Mouse (Mus musculus) right cerebral cortex, postnatal 36 days (tissue): ENCODE results near the gene Taf8.

Experiments
- DNase-seq, 2 experiments: peaks; one replicate each; pipeline ENCODE4 v3.0.0; 2022; ENCODE audit warnings: low spot score in 2 of 2, mixed read lengths in 1 of 2

Taf8 gene

GRCm38 (mm10) chr17:47459341-47459919, 42.7 kb downstream of the Taf8 start:
- no peak for DNase-seq

- no peak for DNase-seq
Observed at GRCm38 (mm10) chr17:47458936-47459335, 43.2 kb downstream of the Taf8 start.

GRCm38 (mm10) chr17:47458310-47458709, 43.8 kb downstream of the Taf8 start:
- DNase-seq: no peak

GRCm38 (mm10) chr17:47454675-47455074, 47.4 kb downstream of the Taf8 start:
- no peak for DNase-seq

GRCm38 (mm10) chr17:47452886-47453285, 49.2 kb downstream of the Taf8 start:
- DNase-seq: no peak

GRCm38 (mm10) chr17:47450880-47451565, 51.1 kb downstream of the Taf8 start:
- DNase-seq: no peak

- DNase-seq: no peak
Observed at GRCm38 (mm10) chr17:47450239-47450638, 51.9 kb downstream of the Taf8 start.

- no peak for DNase-seq
Observed at GRCm38 (mm10) chr17:47449432-47449831, 52.7 kb downstream of the Taf8 start.

- no peak for DNase-seq
Observed at GRCm38 (mm10) chr17:47448523-47449372, 53.3 kb downstream of the Taf8 start.

- no peak for DNase-seq
Observed at GRCm38 (mm10) chr17:47446561-47446960, 55.5 kb downstream of the Taf8 start.

GRCm38 (mm10) chr17:47446025-47446424, 56.1 kb downstream of the Taf8 start:
- no peak for DNase-seq

GRCm38 (mm10) chr17:47445518-47445917, 56.6 kb downstream of the Taf8 start:
- no peak for DNase-seq

GRCm38 (mm10) chr17:47444113-47444512, 58.0 kb downstream of the Taf8 start:
- no peak for DNase-seq

GRCm38 (mm10) chr17:47442271-47442670, 59.8 kb downstream of the Taf8 start:
- no peak for DNase-seq

- DNase-seq: no peak
Observed at GRCm38 (mm10) chr17:47441296-47442051, 60.6 kb downstream of the Taf8 start.

GRCm38 (mm10) chr17:47440359-47440890, 61.7 kb downstream of the Taf8 start:
- no peak for DNase-seq

GRCm38 (mm10) chr17:47439396-47440028, 62.6 kb downstream of the Taf8 start:
- no peak for DNase-seq

GRCm38 (mm10) chr17:47438611-47439010, 63.5 kb downstream of the Taf8 start:
- no peak for DNase-seq

- no peak for DNase-seq
Observed at GRCm38 (mm10) chr17:47436907-47437547, 65.1 kb downstream of the Taf8 start, which contains the start of gene 1700001C19Rik. 1700001C19Rik (minus strand) TSS chr17:47437376.

GRCm38 (mm10) chr17:47436156-47436906, 65.8 kb downstream of the Taf8 start, which contains the start of gene AI661453:
AI661453 (plus strand) TSS chr17:47436615.
- no peak for DNase-seq
